Mouse (Mus musculus) midbrain, embryonic 11.5 days (tissue): Measurements from ENCODE around the gene Ckap4. TPM values are rescaled to one million over a fixed set of nuclear protein-coding genes. Genes with fewer than 3 reads are reported as not detected.
"Not testable (repeated sequence)": the region's sequence is repeated elsewhere in the genome, so short reads cannot be mapped to it uniquely, and the experiment has no call there.

Experiments used
- ATAC-seq: fragments of 200-750 bp; cut with Nextera tagmentation; 2 replicates; pipeline ENCODE4 v1.8.0; 2017; ENCODE audit warnings: moderate TSS enrichment, moderate library complexity; ENCODE audit not compliant: low FRiP score
- DNase-seq: peaks from one replicate; pipeline ENCODE4 v3.0.0; 2015; ENCODE audit warnings: low spot score; ENCODE audit errors: missing footprints
- H3K27ac ChIP-seq: fragments of 300-500 bp; sonication (generic); 2 replicates; pipeline ENCODE4 v1.5.1; 2014; ENCODE audit warnings: low read depth, low read length
- H3K27me3 ChIP-seq: fragments of 300-500 bp; sonication (generic); 2 replicates; pipeline ENCODE4 v1.6.1; 2014; ENCODE audit warnings: mild to moderate bottlenecking, low read length, moderate library complexity, mixed read lengths; ENCODE audit not compliant: control insufficient read depth, insufficient read depth
- H3K36me3 ChIP-seq: fragments of 300-500 bp; sonication (generic); 2 replicates; pipeline ENCODE4 v1.6.1; 2014; ENCODE audit warnings: mild to moderate bottlenecking, low read length, moderate library complexity, mixed read lengths; ENCODE audit not compliant: control insufficient read depth, insufficient read depth
- H3K4me1 ChIP-seq: fragments of 300-500 bp; sonication (generic); 2 replicates; pipeline ENCODE4 v1.6.1; 2014; ENCODE audit warnings: low read length; ENCODE audit not compliant: control insufficient read depth, insufficient read depth
- H3K4me2 ChIP-seq: fragments of 300-500 bp; sonication (generic); 2 replicates; pipeline ENCODE4 v1.6.1; 2014; ENCODE audit warnings: mild to moderate bottlenecking, moderate library complexity
- H3K4me3 ChIP-seq: fragments of 300-500 bp; sonication (generic); 2 replicates; pipeline ENCODE4 v1.5.1; 2014; ENCODE audit warnings: low read depth, low read length
- H3K9ac ChIP-seq: fragments of 300-500 bp; sonication (generic); 2 replicates; pipeline ENCODE4 v1.6.1; 2014; ENCODE audit warnings: low read length
- H3K9me3 ChIP-seq: fragments of 300-500 bp; sonication (generic); 2 replicates; pipeline ENCODE4 v1.6.1; 2016; ENCODE audit warnings: low read length; ENCODE audit not compliant: control insufficient read depth
- WGBS: fragments of 180-500 bp; shearing (Covaris S2); extraction: QIAGEN DNeasy Blood & Tissue Kit; methylation state at CpG from one replicate; pipeline ENCODE4 v1.1.7; 2014; 5-methylcytosine and 5-hydroxymethylcytosine counted together
- polyA plus RNA-seq: library from polyadenylated mRNA; unstranded; fragments of >200 nt; fragmentation: Nextera tagmentation; extraction: Ambion mirVana; gene quantifications from 2 replicates; pipeline ENCODE4 v1.2.1, GENCODE M21; 2014

The Ckap4 gene
- polyA plus RNA-seq, 1 experiment from 2014 or later, result 89.2 TPM

DNA sequence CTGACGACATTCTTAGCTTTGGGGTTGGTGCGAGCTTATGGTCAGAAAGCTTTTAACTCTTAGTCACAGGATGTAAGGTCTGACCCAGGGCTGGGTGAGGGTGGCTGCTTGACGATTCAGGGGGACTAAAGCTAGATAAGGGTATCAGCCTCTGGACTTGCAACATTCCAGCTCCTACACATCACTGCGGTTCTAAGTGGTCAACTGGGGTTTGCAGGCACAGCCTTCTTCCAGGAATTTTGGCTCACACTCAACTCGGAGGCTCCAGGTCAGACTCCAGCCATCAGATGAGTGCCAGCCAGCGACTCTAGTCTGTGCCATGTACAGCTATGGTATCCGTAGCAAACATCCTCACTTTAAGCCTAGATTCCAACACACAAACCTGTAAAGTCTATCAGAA lies 39.4 kb downstream of the Ckap4 start:
- WGBS, result 85% methylated on average over 7 of the region's 7 CpGs
- H3K4me1 ChIP-seq, result no peaks in the 10 kb centered on the region

DNA sequence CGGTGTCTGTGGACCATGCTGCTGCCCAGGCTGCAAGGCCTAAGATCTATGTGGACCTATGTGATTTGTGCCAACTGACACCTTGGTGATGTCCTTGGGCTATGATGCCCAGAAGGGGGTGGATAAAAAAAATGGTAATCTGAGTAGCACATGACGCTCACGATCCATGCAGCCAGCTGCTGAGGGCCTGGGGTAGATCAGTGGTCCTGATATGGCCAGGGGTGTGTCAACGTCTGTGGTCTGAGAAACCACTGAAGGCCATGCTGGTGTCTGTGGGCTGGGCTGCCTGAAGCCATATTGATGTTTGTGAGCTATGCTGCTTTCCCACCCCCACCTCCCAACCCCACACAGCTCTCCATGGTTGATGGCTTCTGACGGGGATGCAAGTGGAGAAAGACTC lies 43.7 kb downstream of the Ckap4 start:
- no peaks in the 10 kb centered on the region for H3K27me3 ChIP-seq
- DNase-seq, result no peak
- H3K9ac ChIP-seq, result no peak overlapping the region
- H3K9me3 ChIP-seq, result no peaks in the 10 kb centered on the region
- H3K4me1 ChIP-seq, result no peaks in the 10 kb centered on the region
- H3K4me2 ChIP-seq, result no peak overlapping the region
- H3K36me3 ChIP-seq, result no peaks in the 10 kb centered on the region
- no peak overlapping the region for H3K4me3 ChIP-seq
- 89% methylated on average over 5 of the region's 5 CpGs for whole genome bisulfite sequencing
- ATAC-seq, result no peak
- no peak overlapping the region for H3K27ac ChIP-seq

More for the DNA sequence above, 39.4 kb downstream of the Ckap4 start:
- Histone ChIP-seq H3K9ac (no peak overlapping the region), H3K4me2 (no peak overlapping the region), H3K9me3 (no peaks in the 10 kb centered on the region), H3K27ac (no peak overlapping the region), H3K36me3 (no peaks in the 10 kb centered on the region), H3K4me3 (no peak overlapping the region), H3K27me3 (no peaks in the 10 kb centered on the region)
- DNase-seq, result no peak
- no peak for ATAC-seq

DNA sequence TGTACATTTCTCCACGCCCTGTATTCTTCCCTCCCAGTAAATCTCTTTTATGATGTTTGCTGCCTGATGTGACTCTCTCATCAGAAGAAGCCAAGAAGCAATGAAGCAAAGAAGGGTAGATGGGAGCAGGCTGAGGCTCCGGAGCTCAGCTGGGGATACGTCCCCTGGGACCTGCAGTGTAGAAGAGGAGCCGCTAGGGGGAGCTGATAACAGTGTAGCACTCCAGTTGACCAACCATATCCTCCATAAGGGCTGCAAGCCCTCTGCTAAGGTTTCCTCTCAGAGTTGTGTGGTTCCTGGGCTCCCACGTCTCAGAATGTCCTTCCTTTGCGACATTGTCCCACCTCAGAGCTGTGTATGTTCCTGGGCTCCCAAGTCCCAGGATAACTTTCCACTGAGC lies 45.5 kb downstream of the Ckap4 start:
- Histone ChIP-seq H3K27me3 (no peaks in the 10 kb centered on the region), H3K27ac (no peak overlapping the region), H3K4me3 (no peak overlapping the region), H3K4me2 (no peak overlapping the region), H3K4me1 (no peaks in the 10 kb centered on the region), H3K36me3 (no peaks in the 10 kb centered on the region), H3K9ac (no peak overlapping the region), H3K9me3 (no peaks in the 10 kb centered on the region)
- 35% methylated on average over 6 of the region's 6 CpGs for WGBS
- ATAC-seq, result no peak
- no peak for DNase-seq

DNA sequence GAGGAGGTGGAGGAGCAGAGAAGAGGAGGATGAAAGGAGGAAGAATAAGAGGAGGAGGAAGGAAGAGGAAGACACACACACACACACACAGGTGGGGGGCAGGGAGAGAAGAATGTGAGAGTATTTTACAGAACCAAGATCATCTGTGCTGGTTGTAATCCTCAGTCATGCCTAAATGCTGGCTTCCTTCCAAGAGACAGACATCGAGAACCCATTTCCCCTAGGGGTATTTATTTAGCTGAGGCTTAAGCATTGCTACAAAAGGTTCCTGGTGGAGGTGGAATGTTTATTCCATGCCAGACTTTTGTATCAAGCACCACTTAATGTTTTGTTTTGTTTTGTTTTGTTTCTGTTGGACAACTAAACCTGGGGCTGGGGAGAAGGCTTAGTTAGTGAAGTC lies 49.2 kb downstream of the Ckap4 start:
- Histone ChIP-seq H3K27ac (no peak overlapping the region), H3K27me3 (no peaks in the 10 kb centered on the region), H3K4me1 (no peaks in the 10 kb centered on the region), H3K4me2 (no peak overlapping the region), H3K4me3 (no peak overlapping the region), H3K9me3 (no peaks in the 10 kb centered on the region), H3K36me3 (no peaks in the 10 kb centered on the region), H3K9ac (no peak overlapping the region)
- WGBS, result 78% methylated on average over 1 of the region's 1 CpGs
- ATAC-seq (no peak), DNase-seq (no peak)

DNA sequence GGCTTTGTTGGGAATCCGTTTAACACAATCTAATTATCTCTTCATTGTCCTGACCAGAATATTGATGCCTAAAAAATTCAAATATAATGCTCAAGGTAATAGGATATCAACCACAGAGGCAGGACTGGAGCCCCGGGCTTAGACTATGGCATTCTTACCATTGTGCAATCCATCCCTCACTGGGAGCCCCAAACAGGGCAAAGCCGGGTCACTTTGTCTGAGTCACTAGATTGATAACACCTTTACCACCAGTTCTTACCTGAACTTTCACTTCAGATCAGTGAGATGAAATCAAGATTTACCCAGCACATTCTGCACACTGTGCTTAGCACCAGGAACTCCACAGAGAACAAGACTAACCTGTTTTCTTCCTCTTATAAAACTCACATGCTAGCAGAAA lies 50.3 kb downstream of the Ckap4 start:
- no peak overlapping the region for H3K9ac ChIP-seq
- H3K4me2 ChIP-seq, result no peak overlapping the region
- H3K27me3 ChIP-seq, result no peaks in the 10 kb centered on the region
- no peak overlapping the region for H3K27ac ChIP-seq
- ATAC-seq, result no peak
- no peaks in the 10 kb centered on the region for H3K9me3 ChIP-seq
- H3K4me1 ChIP-seq, result peaks cover 5% of the 10 kb centered on the region
- 82% methylated on average over 3 of the region's 3 CpGs for WGBS
- H3K36me3 ChIP-seq, result no peaks in the 10 kb centered on the region
- H3K4me3 ChIP-seq, result no peak overlapping the region
- no peak for DNase-seq

DNA sequence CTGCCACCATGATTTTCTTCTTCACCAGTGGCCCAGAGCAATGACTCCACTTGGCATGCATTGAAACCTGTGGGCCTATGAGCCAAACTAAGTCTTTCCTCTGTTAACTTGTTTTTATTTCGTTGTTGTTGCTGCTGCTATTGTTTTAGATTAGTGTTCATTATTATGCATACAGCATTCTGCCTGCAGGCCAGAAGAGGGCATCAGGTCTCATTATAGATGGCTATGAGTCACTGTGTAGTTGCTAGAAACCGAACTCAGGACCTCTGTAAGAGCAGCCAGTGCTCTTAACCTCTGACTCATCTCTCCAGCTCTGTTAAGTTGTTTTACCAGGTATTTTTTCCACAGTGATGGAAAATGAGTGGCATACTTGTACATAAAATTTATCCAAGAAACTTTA lies 50.8 kb downstream of the Ckap4 start:
- Histone ChIP-seq H3K27ac (no peak overlapping the region), H3K36me3 (no peaks in the 10 kb centered on the region), H3K4me3 (no peak overlapping the region), H3K27me3 (no peaks in the 10 kb centered on the region), H3K9me3 (no peaks in the 10 kb centered on the region), H3K4me1 (peaks cover 10% of the 10 kb centered on the region), H3K9ac (no peak overlapping the region), H3K4me2 (no peak overlapping the region)
- ATAC-seq (no peak), DNase-seq (no peak)
- 89% methylated on average over 2 of the region's 2 CpGs for WGBS

DNA sequence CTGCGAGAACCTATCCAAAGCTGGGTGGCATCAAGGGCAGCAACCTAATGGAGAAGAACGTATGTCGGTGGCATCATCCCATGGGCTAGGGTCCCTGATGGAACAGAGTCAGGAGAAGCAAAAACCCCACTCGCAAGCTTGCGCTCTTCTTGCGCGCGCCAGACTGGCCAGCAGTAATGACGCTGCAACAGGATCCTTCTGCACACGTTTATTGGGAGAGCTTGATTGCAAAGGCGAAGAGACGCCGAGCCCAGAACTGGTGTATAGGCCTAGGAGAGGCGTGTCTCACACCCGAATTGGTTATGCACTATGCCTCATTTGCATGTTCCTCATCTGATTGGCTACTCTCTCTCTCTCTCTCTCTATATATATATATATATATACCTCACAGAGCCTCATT lies 51.4 kb downstream of the Ckap4 start:
- H3K4me1 ChIP-seq, result peaks cover 15% of the 10 kb centered on the region
- not testable (repeated sequence) for H3K9me3 ChIP-seq, H3K27ac ChIP-seq, H3K4me2 ChIP-seq, H3K36me3 ChIP-seq, H3K9ac ChIP-seq, H3K27me3 ChIP-seq, ATAC-seq, H3K4me3 ChIP-seq, DNase-seq
- 95% methylated on average over 15 of the region's 15 CpGs for WGBS

DNA sequence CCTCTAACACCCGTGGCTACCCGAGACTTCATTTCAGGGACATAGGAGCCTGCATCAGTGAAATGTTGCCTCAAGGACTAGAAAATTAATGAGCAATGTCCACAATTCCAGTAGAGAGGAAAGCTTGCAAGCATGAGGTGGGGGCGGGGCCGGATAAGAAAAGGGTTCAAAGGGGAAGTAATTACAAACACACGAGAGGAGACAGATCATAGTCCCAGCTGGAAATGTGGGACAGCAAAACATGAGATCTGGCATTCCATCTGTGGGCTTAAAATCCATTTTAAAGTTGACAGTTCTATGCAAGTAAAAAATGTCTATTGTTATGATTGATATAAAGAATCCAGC lies 52.6 kb downstream of the Ckap4 start:
- Histone ChIP-seq H3K4me2 (no peak overlapping the region), H3K36me3 (no peaks in the 10 kb centered on the region), H3K4me1 (peaks cover 23% of the 10 kb centered on the region), H3K4me3 (no peak overlapping the region), H3K9ac (no peak overlapping the region), H3K27ac (no peak overlapping the region), H3K27me3 (no peaks in the 10 kb centered on the region), H3K9me3 (no peaks in the 10 kb centered on the region)
- no peak for DNase-seq
- WGBS, result 79% methylated on average over 5 of the region's 5 CpGs
- no peak for ATAC-seq

DNA sequence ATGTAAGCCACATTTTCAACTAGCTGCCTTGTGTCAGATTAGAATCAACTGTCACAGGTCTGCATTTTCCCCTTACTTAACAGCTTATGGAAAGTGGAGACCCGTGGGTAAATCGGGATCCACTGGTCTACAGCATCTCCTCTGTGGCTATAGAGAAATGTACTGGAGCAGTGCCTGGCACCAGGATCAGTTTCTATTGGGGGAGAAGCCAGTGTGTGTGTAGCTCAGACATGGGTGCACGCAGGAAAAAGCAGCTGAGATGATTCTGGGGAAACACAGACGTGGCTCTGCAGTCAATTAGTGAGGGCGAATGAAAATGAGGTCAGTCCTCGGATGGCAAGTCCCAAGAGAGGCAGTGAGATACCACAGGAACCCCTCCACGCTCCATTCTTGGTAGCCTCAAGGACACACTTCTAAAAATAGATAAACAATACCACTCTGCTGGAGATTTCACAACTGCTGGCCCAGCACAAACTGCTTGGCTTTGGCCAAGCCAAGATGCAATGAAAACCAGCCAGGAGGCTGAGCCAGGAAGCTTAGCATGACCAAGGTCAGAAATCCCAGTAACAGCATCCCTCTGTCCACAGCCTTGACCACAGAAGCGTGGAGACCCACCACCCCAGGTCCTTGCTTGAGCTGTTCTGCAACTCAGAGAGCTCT lies 53.1 kb downstream of the Ckap4 start:
- H3K27ac ChIP-seq, result no peak overlapping the region
- no peaks in the 10 kb centered on the region for H3K27me3 ChIP-seq
- no peak overlapping the region for H3K4me3 ChIP-seq
- no peak for DNase-seq
- H3K4me1 ChIP-seq, result peaks cover 25% of the 10 kb centered on the region
- no peak for ATAC-seq
- no peak overlapping the region for H3K9ac ChIP-seq
- H3K36me3 ChIP-seq, result no peaks in the 10 kb centered on the region
- H3K4me2 ChIP-seq, result no peak overlapping the region
- WGBS, result 71% methylated on average over 8 of the region's 8 CpGs
- H3K9me3 ChIP-seq, result no peaks in the 10 kb centered on the region

DNA sequence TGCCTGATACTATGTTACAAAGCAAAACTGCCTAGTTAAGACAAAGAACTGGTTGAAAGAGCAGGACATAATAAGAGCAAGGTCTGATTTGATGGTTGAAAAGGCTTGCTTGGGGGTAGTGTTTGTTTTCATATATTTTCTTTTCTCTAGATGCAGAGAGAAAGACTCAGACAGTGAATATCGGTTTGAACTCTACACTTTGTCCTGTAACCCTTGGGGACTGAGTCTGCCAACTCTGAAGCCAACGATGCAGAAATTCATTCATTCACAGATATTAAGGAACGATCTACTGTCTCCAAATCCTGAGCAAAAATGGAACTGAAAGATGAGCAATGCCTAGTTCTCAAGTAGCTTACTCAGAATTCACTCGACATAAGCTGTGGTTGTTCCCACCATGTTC lies 53.7 kb downstream of the Ckap4 start:
- no peak for DNase-seq
- Histone ChIP-seq H3K4me1 (peaks cover 25% of the 10 kb centered on the region), H3K36me3 (no peaks in the 10 kb centered on the region), H3K4me3 (no peak overlapping the region), H3K27ac (no peak overlapping the region), H3K9me3 (no peaks in the 10 kb centered on the region), H3K4me2 (no peak overlapping the region), H3K9ac (no peak overlapping the region), H3K27me3 (no peaks in the 10 kb centered on the region)
- WGBS, result 52% methylated on average over 4 of the region's 4 CpGs
- ATAC-seq, result no peak
